31 mouse cellular contexts compared by ENCODE assay signal in genomic region chr4:83682866-83683265, GRCm38 (mm10).
"Had no signal": no experiment of that assay in that cellular context is flagged by ENCODE, and none has a peak within 500 bp of the region (broad histone marks: within the 10 kb centered on the region; RNA-seq: fewer than 3 reads in every experiment).

No protein-coding gene starts in this region.

- H3K9me3 ChIP-seq: limb, embryonic 10.5 days; limb, embryonic 12.5 days; limb, embryonic 13.5 days; limb, embryonic 15.5 days; liver, embryonic 12.5 days; liver, embryonic 13.5 days; liver, embryonic 15.5 days; lung, embryonic 15.5 days; megakaryocyte, embryonic 14.5 days; midbrain, embryonic 10.5 days; midbrain, embryonic 12.5 days; midbrain, embryonic 13.5 days; midbrain, embryonic 15.5 days had no signal

- H3K27ac ChIP-seq: limb, embryonic 10.5 days; limb, embryonic 12.5 days; limb, embryonic 13.5 days; limb, embryonic 15.5 days; liver, embryonic 12.5 days; liver, embryonic 13.5 days; liver, embryonic 14.5 days; liver, embryonic 15.5 days; lung, embryonic 15.5 days; macrophage; midbrain, embryonic 10.5 days; midbrain, embryonic 12.5 days; midbrain, embryonic 13.5 days; midbrain, embryonic 15.5 days had no signal

- H3K4me1 ChIP-seq: limb, embryonic 10.5 days; limb, embryonic 12.5 days; limb, embryonic 15.5 days; liver, embryonic 12.5 days; liver, embryonic 13.5 days; liver, embryonic 15.5 days; lung, embryonic 15.5 days; megakaryocyte, embryonic 14.5 days; midbrain, embryonic 10.5 days; midbrain, embryonic 12.5 days; midbrain, embryonic 13.5 days; midbrain, embryonic 15.5 days had no signal

- H3K4me3 ChIP-seq: limb, embryonic 10.5 days; limb, embryonic 12.5 days; limb, embryonic 13.5 days; limb, embryonic 15.5 days; liver, embryonic 12.5 days; liver, embryonic 13.5 days; liver, embryonic 15.5 days; lung, embryonic 15.5 days; megakaryocyte, embryonic 14.5 days; midbrain, embryonic 10.5 days; midbrain, embryonic 12.5 days; midbrain, embryonic 13.5 days; midbrain, embryonic 15.5 days; myocyte had no signal

- DNase-seq: left cerebral cortex, postnatal 4 days; liver; liver, embryonic 13.5 days; liver, postnatal 0 days; lung, adult 18-20 months; lung, adult 2 months; lung, embryonic 14.5 days; lung, postnatal 10 days; lung, postnatal 14 days; lung, postnatal 36 days; lung, postnatal 4 days; midbrain, embryonic 14.5 days had no signal

- H3K9ac ChIP-seq: limb, embryonic 12.5 days; limb, embryonic 13.5 days; limb, embryonic 15.5 days; liver, embryonic 12.5 days; liver, embryonic 13.5 days; liver, embryonic 14.5 days; liver, embryonic 15.5 days; liver, postnatal 0 days; lung, embryonic 14.5 days; lung, embryonic 15.5 days; midbrain, embryonic 12.5 days; midbrain, embryonic 13.5 days; midbrain, embryonic 15.5 days had no signal

- H3K36me3 ChIP-seq: limb, embryonic 10.5 days; limb, embryonic 12.5 days; limb, embryonic 13.5 days; limb, embryonic 15.5 days; liver, embryonic 12.5 days; liver, embryonic 13.5 days; liver, embryonic 15.5 days; lung, embryonic 15.5 days; midbrain, embryonic 10.5 days; midbrain, embryonic 12.5 days; midbrain, embryonic 13.5 days; midbrain, embryonic 15.5 days had no signal

- H3K27me3 ChIP-seq: limb, embryonic 12.5 days; limb, embryonic 13.5 days; limb, embryonic 15.5 days; liver, embryonic 12.5 days; liver, embryonic 13.5 days; liver, embryonic 15.5 days; lung, embryonic 15.5 days; megakaryocyte, embryonic 14.5 days; midbrain, embryonic 12.5 days; midbrain, embryonic 13.5 days; midbrain, embryonic 15.5 days had no signal

- H3K4me2 ChIP-seq: limb, embryonic 12.5 days; limb, embryonic 13.5 days; limb, embryonic 15.5 days; liver, embryonic 11.5 days; liver, embryonic 12.5 days; liver, embryonic 13.5 days; liver, embryonic 15.5 days; lung, embryonic 14.5 days; lung, embryonic 15.5 days; midbrain, embryonic 11.5 days; midbrain, embryonic 12.5 days; midbrain, embryonic 13.5 days; midbrain, embryonic 15.5 days had no signal

- ATAC-seq: liver, embryonic 12.5 days; liver, postnatal 0 days; lung, postnatal 0 days; midbrain, embryonic 13.5 days; midbrain, embryonic 15.5 days; midbrain, embryonic 16.5 days had no signal
